Mouse (Mus musculus): Measurements from ENCODE around the gene Slc10a7. TPM values are rescaled to one million over a fixed set of nuclear protein-coding genes. Genes with fewer than 3 reads are reported as not detected.
A peak's percentile ranks its signal among the peaks of the same experiment; 100 is the strongest.
"Not testable (repeated sequence)": the region's sequence is repeated elsewhere in the genome, so short reads cannot be mapped to it uniquely, and the experiment has no call there.

Gene Slc10a7
- total RNA-seq (2018; cell fraction: chromatin; rRNA removed), result 10 to 100 TPM in 25 of 26 experiments, 1 to 10 TPM in 1; 9.7 to 55.0 (median 45.9) TPM
- total RNA-seq (2018; cell fraction: cytosol; rRNA removed), result 10 to 100 TPM; 13.3 to 28.4 (median 21.2) TPM
- total RNA-seq (2018; cell fraction: nucleus; rRNA removed), result 10 to 100 TPM; 12.2 to 59.8 (median 36.2) TPM
- polyA plus RNA-seq (2018), result 13.1 to 24.9 TPM (median 13.4 TPM) in 3 replicates

DNA sequence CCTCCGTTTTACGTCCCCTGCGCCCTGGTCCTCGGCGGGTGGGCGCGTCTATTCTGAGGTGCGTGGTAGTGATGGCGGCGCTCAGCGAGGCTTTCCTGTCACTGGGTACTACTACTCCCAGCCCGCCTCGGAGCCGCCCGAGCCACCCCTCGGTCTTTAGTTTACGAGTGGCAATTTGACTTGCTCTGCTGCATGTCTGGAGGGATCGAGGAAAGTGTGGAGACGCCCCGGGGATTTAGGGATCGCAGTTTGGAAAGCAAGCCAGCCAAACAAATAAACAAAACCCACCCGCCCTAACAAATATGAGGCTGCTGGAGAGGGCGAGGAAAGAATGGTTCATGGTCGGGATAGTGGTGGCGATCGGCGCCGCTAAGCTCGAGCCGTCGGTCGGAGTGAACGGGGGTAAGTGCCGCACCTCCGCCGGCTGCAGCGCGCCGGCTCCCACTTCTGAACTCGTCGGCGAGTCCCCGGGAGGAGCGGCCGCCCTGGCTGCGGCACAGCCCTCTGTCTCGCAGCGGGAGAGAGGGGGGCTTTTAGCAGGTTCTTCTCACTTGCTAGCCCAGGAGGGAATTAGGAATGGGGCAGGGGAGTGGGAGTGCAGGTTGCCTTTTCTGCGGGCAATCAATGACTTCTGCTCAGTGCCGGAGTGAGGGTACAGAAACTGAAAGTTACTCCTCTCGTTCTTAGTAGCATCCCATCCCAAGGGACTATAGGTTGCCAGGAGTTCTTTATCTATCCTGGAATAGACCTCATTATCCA lies at the start of gene Slc10a7:
Gene Slc10a7, plus strand, starts transcription at position 74 of the 759 bp plus-strand sequence.
- H3K36me3 ChIP-seq (ENCODE audit: inconsistent target), result no peaks in the 10 kb centered on the region
- H3K27ac ChIP-seq, result peak within 1 kb of the TSS; percentile 75
- H3K4me3 ChIP-seq (ENCODE audit: inconsistent target), result peak within 1 kb of the TSS; percentile 93
- WGBS (ENCODE audit: missing documents), result under 1% methylated on average over 50 of the region's 51 CpGs
- H3K79me2 ChIP-seq (ENCODE audit: inconsistent target), result peaks cover 68% of the 10 kb centered on the region

DNA sequence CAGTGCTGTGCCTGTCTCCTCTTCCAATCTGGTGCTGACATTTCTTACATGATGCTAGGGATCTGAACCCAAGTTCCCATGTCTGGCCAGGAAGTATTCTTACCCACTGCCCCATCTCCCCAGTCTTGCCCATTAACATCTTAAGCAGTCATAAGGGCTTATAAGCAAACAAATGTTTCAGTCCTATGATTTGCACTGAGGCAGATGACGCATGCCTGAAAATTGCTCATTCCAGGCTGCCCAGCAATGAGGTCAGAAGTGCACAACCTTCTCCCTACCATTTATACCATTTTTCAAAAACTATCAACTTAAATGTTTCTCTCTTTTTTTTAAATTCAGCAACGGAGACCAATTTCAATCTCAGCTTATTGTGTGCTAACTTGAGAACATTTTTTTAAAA lies 45.2 kb upstream of the Slc10a7 start:
- WGBS (ENCODE audit: missing documents), result 100% methylated on average over 2 of the region's 2 CpGs
- no peak overlapping the region for H3K4me3 ChIP-seq (ENCODE audit: inconsistent target)
- H3K27ac ChIP-seq, result no peak overlapping the region
- no peaks in the 10 kb centered on the region for H3K36me3 ChIP-seq (ENCODE audit: inconsistent target)
- no peaks in the 10 kb centered on the region for H3K79me2 ChIP-seq (ENCODE audit: inconsistent target)

DNA sequence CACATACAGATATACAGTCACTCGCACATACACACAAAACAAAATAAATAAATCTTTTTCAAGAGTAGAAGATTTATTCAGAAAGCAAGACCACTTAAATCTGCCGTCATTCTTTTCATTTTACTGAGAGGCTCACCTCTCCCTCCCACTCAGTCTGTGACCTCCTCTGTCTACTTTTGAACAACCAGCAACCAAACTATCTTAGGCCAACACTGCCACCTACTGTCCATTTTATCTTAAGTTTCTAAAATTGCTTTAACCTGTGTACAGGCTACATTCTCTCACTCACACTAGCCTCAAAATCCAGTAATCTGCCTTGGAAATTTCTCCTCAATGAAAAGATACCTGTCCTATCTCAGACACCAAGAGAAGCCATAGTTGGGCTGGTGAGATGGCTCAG lies 41.3 kb upstream of the Slc10a7 start:
- Histone ChIP-seq H3K4me3 (ENCODE audit: inconsistent target) (no peak overlapping the region), H3K27ac (no peak overlapping the region), H3K79me2 (ENCODE audit: inconsistent target) (no peaks in the 10 kb centered on the region), H3K36me3 (ENCODE audit: inconsistent target) (no peaks in the 10 kb centered on the region)
- WGBS (ENCODE audit: missing documents), result 89% methylated on average over 2 of the region's 2 CpGs

DNA sequence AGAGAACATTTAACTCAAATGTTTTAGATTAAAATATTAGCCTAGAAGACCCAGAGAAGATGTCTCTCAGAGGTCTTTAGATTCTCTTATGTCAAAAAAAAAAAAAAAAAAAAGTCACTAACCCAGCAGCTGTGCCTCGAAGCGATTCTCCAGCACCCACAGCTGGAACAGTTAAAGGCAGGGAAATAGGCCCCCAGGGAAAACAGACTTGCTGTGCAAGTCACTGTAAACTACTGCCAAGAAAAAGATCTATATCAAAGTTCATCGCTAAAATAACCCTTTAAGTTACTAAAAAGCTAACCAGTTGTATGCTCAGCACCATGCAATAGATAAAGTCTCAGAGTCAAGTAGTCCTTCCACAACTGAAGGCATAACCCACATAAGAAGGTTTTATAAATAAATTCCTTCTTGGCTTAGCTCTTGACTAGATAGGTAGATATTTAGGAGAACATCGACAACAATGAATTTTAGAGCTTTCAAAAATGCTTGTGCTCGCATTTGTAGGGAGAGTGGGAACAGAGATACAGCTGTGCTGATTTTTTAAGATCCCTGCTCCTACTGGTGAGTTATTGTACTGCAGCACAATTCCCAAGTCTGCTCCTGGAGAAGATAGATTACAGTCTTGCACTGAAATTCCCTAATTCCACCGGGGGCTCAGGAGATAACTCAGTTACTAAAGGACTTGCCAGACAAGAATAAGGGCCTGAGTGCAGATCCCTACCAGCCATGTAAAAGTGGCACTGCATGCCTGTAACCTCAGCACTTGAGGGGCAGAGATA lies 31.9 kb upstream of the Slc10a7 start:
- Histone ChIP-seq H3K36me3 (ENCODE audit: inconsistent target) (no peaks in the 10 kb centered on the region), H3K79me2 (ENCODE audit: inconsistent target) (no peaks in the 10 kb centered on the region), H3K4me3 (ENCODE audit: inconsistent target) (no peak overlapping the region), H3K27ac (no peak overlapping the region)
- WGBS (ENCODE audit: missing documents), result 65% methylated on average over 6 of the region's 6 CpGs

DNA sequence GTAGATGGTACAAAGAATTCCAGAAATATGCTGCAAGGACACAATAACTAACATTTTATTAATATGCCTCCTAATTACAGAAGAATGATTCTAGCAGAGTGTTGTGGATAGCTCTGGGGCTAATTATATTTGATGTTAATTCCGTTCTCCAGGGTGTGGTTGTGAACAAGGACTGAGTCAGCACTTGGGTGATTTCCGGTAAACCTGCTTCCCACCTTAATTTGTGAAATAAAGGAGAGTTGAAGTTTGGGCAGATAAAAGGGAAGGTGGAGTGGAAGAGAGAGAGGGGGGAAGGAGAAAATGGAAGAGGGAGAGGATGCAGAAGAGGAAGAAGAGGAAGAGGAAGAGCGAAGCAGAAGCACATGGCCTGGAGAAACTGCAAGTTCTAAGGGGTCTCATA lies 19.4 kb upstream of the Slc10a7 start:
- 64% methylated on average over 3 of the region's 3 CpGs for WGBS (ENCODE audit: missing documents)
- no peaks in the 10 kb centered on the region for H3K79me2 ChIP-seq (ENCODE audit: inconsistent target)
- H3K27ac ChIP-seq, result no peak overlapping the region
- no peaks in the 10 kb centered on the region for H3K36me3 ChIP-seq (ENCODE audit: inconsistent target)
- H3K4me3 ChIP-seq (ENCODE audit: inconsistent target), result no peak overlapping the region

DNA sequence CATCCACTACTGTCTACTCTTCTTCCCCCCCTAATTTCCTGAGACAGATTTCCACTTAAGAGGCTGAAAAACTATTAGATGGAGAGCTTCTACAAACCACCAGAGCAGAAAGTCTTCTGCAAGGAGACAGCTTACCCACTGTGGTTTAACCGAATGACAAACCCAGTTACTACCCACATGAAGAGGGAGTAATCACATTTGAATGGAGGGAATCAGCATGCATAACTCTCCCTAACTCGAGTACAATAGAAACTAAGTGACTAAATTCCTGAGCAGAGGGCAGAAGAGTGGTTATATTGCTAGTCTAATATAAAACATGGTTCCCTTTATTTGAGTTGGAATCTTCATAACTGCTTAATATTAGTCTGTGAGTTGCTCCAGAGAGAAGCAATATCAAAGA lies 16.1 kb upstream of the Slc10a7 start:
- Histone ChIP-seq H3K27ac (no peak overlapping the region), H3K79me2 (ENCODE audit: inconsistent target) (no peaks in the 10 kb centered on the region), H3K36me3 (ENCODE audit: inconsistent target) (no peaks in the 10 kb centered on the region), H3K4me3 (ENCODE audit: inconsistent target) (no peak overlapping the region)
- 71% methylated on average over 2 of the region's 2 CpGs for WGBS (ENCODE audit: missing documents)

DNA sequence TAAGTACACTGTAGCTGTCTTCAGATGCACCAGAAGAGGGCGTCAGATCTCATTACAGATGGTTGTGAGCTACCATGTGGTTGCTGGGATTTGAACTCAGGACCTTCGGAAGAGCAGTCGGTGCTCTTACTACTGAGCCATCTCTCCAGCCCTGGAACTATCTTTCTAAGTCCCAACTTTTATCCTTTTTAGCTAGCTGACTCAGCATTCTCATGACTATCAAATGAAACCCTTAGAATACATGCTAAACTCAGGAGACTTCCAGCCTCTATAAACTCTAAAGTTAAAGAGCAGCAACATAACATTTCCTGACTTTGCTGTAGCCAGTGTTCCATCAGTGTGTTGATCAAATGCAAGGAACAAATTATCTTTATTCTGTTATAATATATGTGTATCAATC lies 12.9 kb upstream of the Slc10a7 start:
- not testable (repeated sequence) for H3K4me3 ChIP-seq (ENCODE audit: inconsistent target); H3K36me3 ChIP-seq (ENCODE audit: inconsistent target); H3K27ac ChIP-seq; H3K79me2 ChIP-seq (ENCODE audit: inconsistent target)
- 100% methylated on average over 2 of the region's 3 CpGs for WGBS (ENCODE audit: missing documents)

DNA sequence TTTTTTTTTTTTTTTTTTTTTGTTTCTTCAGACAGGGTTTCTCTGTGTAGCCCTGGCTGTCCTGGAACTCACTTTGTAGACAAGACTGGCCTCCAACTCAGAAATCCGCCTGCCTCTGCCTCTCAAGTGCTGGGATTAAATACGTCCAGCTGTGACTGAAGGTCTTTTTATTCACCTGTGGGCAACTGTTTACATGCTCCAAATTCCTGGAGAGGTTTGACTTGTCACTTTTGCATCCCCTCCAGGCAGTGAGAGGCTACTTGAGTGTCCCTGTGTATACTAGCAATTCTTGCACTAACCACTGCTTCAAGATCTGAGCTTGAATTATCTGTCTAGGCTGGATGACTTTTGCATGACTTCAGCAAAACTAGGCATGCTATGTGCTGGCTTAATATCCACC lies 6.4 kb upstream of the Slc10a7 start:
- 100% methylated on average over 2 of the region's 2 CpGs for WGBS (ENCODE audit: missing documents)
- no peak overlapping the region for H3K27ac ChIP-seq
- H3K4me3 ChIP-seq (ENCODE audit: inconsistent target), result no peak overlapping the region
- no peaks in the 10 kb centered on the region for H3K36me3 ChIP-seq (ENCODE audit: inconsistent target)
- H3K79me2 ChIP-seq (ENCODE audit: inconsistent target), result peaks cover 12% of the 10 kb centered on the region

DNA sequence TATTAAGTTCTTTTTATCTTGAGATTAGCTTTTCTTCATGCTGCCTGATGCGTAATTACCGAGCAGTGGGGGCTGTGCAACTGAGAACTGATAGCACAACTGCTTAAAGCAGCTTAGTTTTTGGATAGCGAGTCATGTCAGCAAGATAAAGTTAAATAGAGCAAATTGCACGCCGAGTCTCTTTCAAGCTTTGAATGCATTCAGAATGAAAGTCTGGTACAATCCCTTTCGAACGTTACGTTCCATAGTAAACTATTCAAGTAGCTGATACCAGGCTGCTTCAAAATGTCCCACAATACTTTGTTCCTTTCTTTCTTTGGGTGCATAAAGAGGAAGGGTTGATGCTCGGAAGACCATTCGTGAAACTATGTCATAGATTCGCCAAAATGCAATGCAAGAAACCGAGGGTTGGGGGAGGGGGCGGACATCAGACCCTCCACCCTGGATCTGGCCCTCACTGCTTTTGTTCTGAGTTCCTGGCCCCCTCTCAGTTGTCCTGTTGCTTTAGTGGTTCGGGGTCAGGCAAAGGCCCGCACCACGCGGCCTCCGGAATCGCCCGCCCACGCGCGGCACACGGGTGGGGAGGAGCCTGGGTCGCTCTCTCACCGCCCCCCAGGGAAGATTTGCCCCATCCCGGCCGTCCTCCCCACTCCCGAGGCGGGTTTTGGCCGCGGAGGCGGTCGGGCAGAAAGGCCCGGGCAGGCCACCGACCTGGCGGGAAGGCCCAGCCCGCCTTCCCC lies 997 bp upstream of the Slc10a7 start:
- Histone ChIP-seq H3K79me2 (ENCODE audit: inconsistent target) (peaks cover 54% of the 10 kb centered on the region), H3K4me3 (ENCODE audit: inconsistent target) (peak overlapping the region; percentile 56), H3K36me3 (ENCODE audit: inconsistent target) (no peaks in the 10 kb centered on the region), H3K27ac (peak overlapping the region; percentile 47)
- 2% methylated on average over 38 of the region's 38 CpGs for WGBS (ENCODE audit: missing documents)

DNA sequence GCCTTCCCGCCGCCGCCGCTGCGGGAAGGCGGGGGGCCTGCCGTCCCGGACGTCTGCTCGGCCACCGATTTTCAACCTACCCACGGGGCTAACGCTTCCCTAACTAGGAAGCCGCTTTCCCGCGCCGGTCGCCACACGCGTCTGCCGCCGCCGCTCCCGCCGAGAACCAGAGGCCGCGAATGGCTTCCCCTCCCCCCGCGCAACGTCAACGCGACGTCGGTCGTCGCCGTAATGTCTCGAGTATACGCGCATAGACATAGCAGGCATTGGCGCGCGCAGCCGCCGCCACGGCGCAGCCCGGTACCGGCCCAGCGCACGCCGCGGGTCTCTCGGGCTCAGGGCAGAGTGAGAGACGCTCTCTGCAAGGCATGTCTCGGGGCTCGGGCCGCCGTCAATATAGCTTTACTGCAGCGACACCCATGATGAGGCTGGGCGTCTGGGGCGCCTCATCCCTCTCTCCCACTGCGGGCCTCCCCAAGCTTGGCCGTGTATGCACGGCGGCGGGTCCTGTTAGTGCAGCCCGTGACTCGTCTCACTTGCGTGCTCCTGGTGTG lies 350 bp upstream of the Slc10a7 start, which contains the start of gene Rbmxl1:
Gene Rbmxl1, minus strand, starts transcription at position 180 of the 554 bp plus-strand sequence.
- Histone ChIP-seq H3K79me2 (ENCODE audit: inconsistent target) (peaks cover 61% of the 10 kb centered on the region), H3K36me3 (ENCODE audit: inconsistent target) (no peaks in the 10 kb centered on the region), H3K4me3 (ENCODE audit: inconsistent target) (peak within 1 kb of the TSS; percentile 93), H3K27ac (peak within 1 kb of the TSS; percentile 75)
- WGBS (ENCODE audit: missing documents), result 1% methylated on average over 69 of the region's 70 CpGs

DNA sequence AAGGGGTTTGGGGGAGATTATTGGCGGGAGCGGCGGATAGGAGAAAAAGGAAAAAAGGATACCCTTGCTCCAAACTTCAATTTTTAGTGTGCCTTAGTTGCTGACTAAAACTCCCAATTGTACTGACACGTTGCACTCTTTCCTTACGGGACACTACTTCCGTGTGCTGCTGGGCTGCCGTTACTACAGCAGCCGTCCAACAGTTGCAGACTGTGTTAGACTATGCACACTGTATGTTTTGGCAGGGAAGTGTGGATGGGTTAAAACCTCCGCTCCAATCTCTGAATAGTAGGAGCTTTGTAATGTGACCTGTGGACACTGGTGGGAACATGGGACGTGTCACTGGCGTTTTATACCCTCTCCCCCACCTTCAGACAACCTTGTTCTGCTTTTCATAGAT lies 948 bp downstream of the Slc10a7 start:
- Histone ChIP-seq H3K79me2 (ENCODE audit: inconsistent target) (peaks cover 74% of the 10 kb centered on the region), H3K4me3 (ENCODE audit: inconsistent target) (peak overlapping the region; percentile 93), H3K36me3 (ENCODE audit: inconsistent target) (no peaks in the 10 kb centered on the region), H3K27ac (peak overlapping the region; percentile 75)
- WGBS (ENCODE audit: missing documents), result 0% methylated on average over 11 of the region's 11 CpGs

DNA sequence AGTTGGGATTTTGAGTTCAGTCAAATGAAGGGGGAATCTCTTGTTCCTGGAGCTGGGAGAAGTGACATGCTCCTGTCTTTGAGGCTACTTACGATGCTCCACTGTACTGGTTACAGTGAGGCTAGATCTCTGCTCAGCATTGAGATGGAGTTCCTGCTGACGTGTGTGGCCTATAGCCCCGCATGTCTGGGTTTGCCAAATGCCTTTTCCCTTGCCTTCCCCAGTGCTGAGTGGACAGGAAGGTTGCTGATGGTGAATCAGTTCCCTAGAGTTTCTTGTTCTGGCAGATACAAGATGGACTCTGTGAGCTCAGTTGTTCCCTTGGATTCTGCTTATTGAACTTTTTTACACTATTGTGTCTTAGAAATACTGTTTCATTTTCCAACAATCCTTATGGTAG lies 1.8 kb downstream of the Slc10a7 start:
- peaks cover 74% of the 10 kb centered on the region for H3K79me2 ChIP-seq (ENCODE audit: inconsistent target)
- peaks cover 5% of the 10 kb centered on the region for H3K36me3 ChIP-seq (ENCODE audit: inconsistent target)
- 84% methylated on average over 3 of the region's 3 CpGs for WGBS (ENCODE audit: missing documents)
- no peak overlapping the region for H3K27ac ChIP-seq
- H3K4me3 ChIP-seq (ENCODE audit: inconsistent target), result peak overlapping the region; percentile 93; the same call in 1 of the 2 replicates

DNA sequence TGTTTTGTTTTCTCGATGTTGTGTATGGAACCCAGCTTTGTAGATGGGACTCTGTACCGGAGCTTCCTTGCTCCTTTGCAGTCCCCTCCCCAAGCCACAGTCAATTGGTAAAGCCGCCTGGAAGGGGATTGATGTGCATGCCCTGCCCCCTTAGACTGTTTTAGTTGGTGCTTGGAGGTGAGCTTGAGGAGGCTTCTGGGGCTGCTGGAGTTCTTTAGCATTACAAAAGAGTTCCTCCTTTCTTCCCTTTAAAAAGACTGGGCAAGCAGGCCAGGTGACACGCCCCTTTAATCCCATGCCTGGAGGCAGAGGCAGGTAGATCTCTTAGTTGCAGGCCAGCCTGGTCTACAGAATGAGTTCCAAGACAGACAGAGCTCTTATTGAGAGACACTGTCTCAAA lies 4.0 kb downstream of the Slc10a7 start:
- WGBS (ENCODE audit: missing documents), result 94% methylated on average over 4 of the region's 4 CpGs
- H3K27ac ChIP-seq, result no peak overlapping the region
- no peak overlapping the region for H3K4me3 ChIP-seq (ENCODE audit: inconsistent target)
- H3K79me2 ChIP-seq (ENCODE audit: inconsistent target), result peaks cover 58% of the 10 kb centered on the region
- peaks cover 16% of the 10 kb centered on the region for H3K36me3 ChIP-seq (ENCODE audit: inconsistent target)

DNA sequence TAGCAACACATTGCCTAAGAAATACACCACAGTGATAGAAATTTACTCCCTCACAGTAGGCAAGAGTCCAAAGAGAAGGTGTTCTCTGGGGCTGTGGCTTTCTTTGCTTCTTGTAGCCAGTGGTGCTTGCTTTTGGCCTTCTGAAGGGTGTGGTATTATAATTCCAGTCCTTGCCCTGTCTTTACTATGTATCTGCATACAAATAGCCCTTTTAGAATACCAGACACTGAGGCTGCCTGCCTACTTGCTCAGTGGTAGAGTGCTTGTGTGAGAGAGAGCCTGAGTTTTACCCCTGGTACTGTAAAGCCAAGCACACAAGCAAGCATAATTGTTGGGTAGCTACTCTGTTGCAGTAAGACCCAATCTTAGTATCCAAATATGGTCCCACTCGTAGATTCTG lies 5.6 kb downstream of the Slc10a7 start:
- no peak overlapping the region for H3K27ac ChIP-seq
- 92% methylated on average over 1 of the region's 1 CpGs for WGBS (ENCODE audit: missing documents)
- H3K79me2 ChIP-seq (ENCODE audit: inconsistent target), result peaks cover 53% of the 10 kb centered on the region
- H3K4me3 ChIP-seq (ENCODE audit: inconsistent target), result no peak overlapping the region
- peaks cover 16% of the 10 kb centered on the region for H3K36me3 ChIP-seq (ENCODE audit: inconsistent target)
